27 mouse cellular contexts compared by ENCODE assay signal in the genomic region with DNA sequence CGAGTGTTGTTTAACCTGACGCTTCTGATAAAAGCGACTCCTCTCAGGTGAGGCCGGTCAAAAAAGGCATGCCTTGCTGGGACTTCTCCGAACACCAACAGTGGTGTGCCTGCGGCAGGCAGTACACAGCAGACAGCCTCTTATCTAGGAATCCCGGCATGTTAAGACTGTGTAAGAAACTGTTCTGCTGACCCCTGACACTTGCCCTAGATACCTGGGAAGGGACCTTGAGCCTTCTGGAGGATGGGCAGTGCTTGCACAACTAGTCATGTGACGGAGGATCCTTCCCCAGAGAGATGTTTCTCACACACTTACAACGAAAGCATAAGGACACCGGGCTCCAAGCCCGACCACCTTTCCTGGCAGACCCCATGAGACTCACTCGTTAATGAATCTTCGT. TPM values are rescaled to one million over a fixed set of nuclear protein-coding genes. Genes with fewer than 3 reads are reported as not detected.
DNase-seq lines count a peak whose midpoint lies in the region; ATAC-seq and TF ChIP-seq lines count a peak whose summit lies in the region.
"Had no signal": no experiment of that assay in that cellular context is flagged by ENCODE, and none has a peak within 500 bp of the region (broad histone marks: within the 10 kb centered on the region; RNA-seq: fewer than 3 reads in every experiment).

No protein-coding gene starts in this region.

- H3K27me3 ChIP-seq in hindbrain, embryonic 12.5 days: no peaks in the 10 kb centered on the region
- H3K27me3 ChIP-seq in hindbrain, postnatal 0 days (ENCODE audit: insufficient read depth, low read length): no peaks in the 10 kb centered on the region
- H3K27me3 ChIP-seq in intestine, embryonic 15.5 days (replicated peaks): no peaks in the 10 kb centered on the region
- H3K27me3 ChIP-seq: forebrain, embryonic 13.5 days; hindbrain, embryonic 15.5 days; limb, embryonic 15.5 days; neural tube, embryonic 12.5 days; stomach, embryonic 15.5 days had no signal

- ATAC-seq in hindbrain, embryonic 12.5 days (ENCODE audit: low FRiP score): no peak
- no peak for ATAC-seq in hindbrain, postnatal 0 days
- ATAC-seq in intestine, embryonic 15.5 days: peak; percentile 74
- ATAC-seq: forebrain, embryonic 13.5 days; midbrain, embryonic 16.5 days had no signal

- 84% methylated on average over 13 of the region's 13 CpGs for WGBS in hindbrain, embryonic 12.5 days
- 79% methylated on average over 13 of the region's 13 CpGs for WGBS in hindbrain, postnatal 0 days
- 50% methylated on average over 13 of the region's 13 CpGs for WGBS in intestine, embryonic 15.5 days

- H3K4me1 ChIP-seq in hindbrain, embryonic 12.5 days: peaks cover 9% of the 10 kb centered on the region
- H3K4me1 ChIP-seq in hindbrain, postnatal 0 days (ENCODE audit: insufficient read depth, low read length): 0 out of 2 replicates have a peak, but pooled peaks cover 5% of the 10 kb centered on the region
- H3K4me1 ChIP-seq in intestine, embryonic 15.5 days (replicated peaks): peaks cover 18% of the 10 kb centered on the region
- H3K4me1 ChIP-seq: forebrain, embryonic 13.5 days; hindbrain, embryonic 15.5 days had no signal

- no peak for DNase-seq in hindbrain, postnatal 0 days (ENCODE audit: low spot score)
- DNase-seq in kidney, adult 8-10 months: peak; percentile 29 to 72
- DNase-seq in kidney, postnatal 10 days: no peak
- peak; percentile 34 to 69 for DNase-seq in kidney, postnatal 25 days
- DNase-seq in left cerebral cortex, adult 2 months (ENCODE audit: extremely low spot score in 1 of 2, low spot score in 2 of 2): no peak
- no peak for DNase-seq in natural killer cell, adult 2 months (ENCODE audit: low spot score in 2 of 2)
- DNase-seq: adrenal gland, postnatal 10 days; cerebellum, adult 11 months; cerebellum, adult 9-10 months; cerebellum, postnatal 36 days; gastrocnemius, postnatal 14 days; heart, postnatal 36 days; left cerebral cortex, postnatal 4 days; lung, embryonic 14.5 days; lung, postnatal 14 days; right cerebral cortex, postnatal 14 days had no signal

- no peaks in the 10 kb centered on the region for H3K9me3 ChIP-seq in hindbrain, embryonic 12.5 days (replicated peaks)
- no peaks in the 10 kb centered on the region for H3K9me3 ChIP-seq in hindbrain, postnatal 0 days (ENCODE audit: low read length)
- H3K9me3 ChIP-seq in intestine, embryonic 15.5 days: no peaks in the 10 kb centered on the region
- H3K9me3 ChIP-seq: forebrain, embryonic 13.5 days; G1E; heart, embryonic 10.5 days; hindbrain, embryonic 15.5 days; limb, embryonic 15.5 days; neural tube, embryonic 12.5 days; stomach, embryonic 15.5 days had no signal

- TF ChIP-seq CTCF in hindbrain, postnatal 0 days (IDR thresholded peaks at IDR 0.05; ENCODE audit: low read depth): no peak
- no peak for TF ChIP-seq CTCF in left cerebral cortex, adult 2 months (IDR thresholded peaks at IDR 0.05)

- peak overlapping the region; percentile 30; the same call in 1 of the 2 replicates for H3K27ac ChIP-seq in hindbrain, embryonic 12.5 days
- H3K27ac ChIP-seq in hindbrain, postnatal 0 days: no peak overlapping the region
- no peak overlapping the region for H3K27ac ChIP-seq in intestine, embryonic 15.5 days
- H3K27ac ChIP-seq in left cerebral cortex, adult 2 months: no peak overlapping the region
- H3K27ac ChIP-seq: forebrain, embryonic 13.5 days; heart, embryonic 10.5 days; hindbrain, embryonic 15.5 days; limb, embryonic 15.5 days; liver, embryonic 14.5 days; neural tube, embryonic 12.5 days; stomach, embryonic 15.5 days had no signal

- no peaks in the 10 kb centered on the region for H3K36me3 ChIP-seq in hindbrain, embryonic 12.5 days
- H3K36me3 ChIP-seq in hindbrain, postnatal 0 days (ENCODE audit: insufficient read depth, low read length): no peaks in the 10 kb centered on the region
- no peaks in the 10 kb centered on the region for H3K36me3 ChIP-seq in intestine, embryonic 15.5 days
- H3K36me3 ChIP-seq: G1E; hindbrain, embryonic 15.5 days; neural tube, embryonic 12.5 days; stomach, embryonic 15.5 days had no signal

- H3K9ac ChIP-seq in hindbrain, embryonic 12.5 days: no peak overlapping the region
- no peak overlapping the region for H3K9ac ChIP-seq in hindbrain, postnatal 0 days (replicated peaks; ENCODE audit: low read length)
- H3K9ac ChIP-seq in intestine, embryonic 15.5 days: no peak overlapping the region
- H3K9ac ChIP-seq: forebrain, embryonic 13.5 days; hindbrain, embryonic 15.5 days; limb, embryonic 15.5 days; liver, embryonic 14.5 days; lung, embryonic 14.5 days; neural tube, embryonic 12.5 days; stomach, embryonic 15.5 days had no signal

- intact Hi-C loops in left cerebral cortex, adult 2 months (cut with DNase I): no loop called here

- no peak overlapping the region for H3K4me3 ChIP-seq in hindbrain, embryonic 12.5 days
- no peak overlapping the region for H3K4me3 ChIP-seq in hindbrain, postnatal 0 days (ENCODE audit: low read length)
- H3K4me3 ChIP-seq in intestine, embryonic 15.5 days (replicated peaks): no peak overlapping the region
- no peak overlapping the region for H3K4me3 ChIP-seq in left cerebral cortex, adult 2 months
- H3K4me3 ChIP-seq: forebrain, embryonic 13.5 days; heart, embryonic 10.5 days; hindbrain, embryonic 15.5 days; limb, embryonic 15.5 days; neural tube, embryonic 12.5 days; stomach, embryonic 15.5 days had no signal

- H3K4me2 ChIP-seq in hindbrain, embryonic 12.5 days (replicated peaks): no peak overlapping the region
- H3K4me2 ChIP-seq in hindbrain, postnatal 0 days (ENCODE audit: low read depth, low read length): no peak overlapping the region
- H3K4me2 ChIP-seq in intestine, embryonic 15.5 days (replicated peaks): 0 out of 2 replicates have a peak overlapping the region, but pooled peaks have one; percentile 9
- H3K4me2 ChIP-seq: forebrain, embryonic 13.5 days; hindbrain, embryonic 15.5 days; limb, embryonic 15.5 days; lung, embryonic 14.5 days; neural tube, embryonic 12.5 days; stomach, embryonic 15.5 days had no signal

RNA-seq across cellular contexts. Expression of a gene that starts 28.7 kb away (rescaled TPM):
- 7.3 and 8.7 TPM in 2 replicates for polyA plus RNA-seq in hindbrain, embryonic 12.5 days (2016; fragmentation: Nextera tagmentation; extraction: Ambion mirVana)
- total RNA-seq in hindbrain, postnatal 0 days (2014; rRNA removed): 2.4 and 3.0 TPM in 2 replicates
- 2.6 TPM in 2 replicates for polyA plus RNA-seq in hindbrain, postnatal 0 days (2015; fragmentation: Nextera tagmentation; extraction: Ambion mirVana)
- polyA plus RNA-seq in intestine, embryonic 15.5 days (2015; fragmentation: Nextera tagmentation; extraction: Ambion mirVana): 9.5 and 10.1 TPM in 2 replicates
- total RNA-seq in left cerebral cortex, adult 2 months (2021): 1 to 10 TPM; 7.4 to 7.9 TPM

Comparison
In these comparisons a context has a peak if more than half of its experiments do, and no peak if none do; other contexts are left out.
1. DNase-seq: peak in kidney, adult 8-10 months (2 of 2) and kidney, postnatal 25 days (2 of 2); none in hindbrain, postnatal 0 days (single experiment), kidney, postnatal 10 days (single experiment), left cerebral cortex, adult 2 months (0 of 2) and natural killer cell, adult 2 months (0 of 2).